8 mouse cellular contexts compared by ENCODE assay signal in genomic region chr7:99534501-99534900, GRCm38 (mm10). TPM values are rescaled to one million over a fixed set of nuclear protein-coding genes. Genes with fewer than 3 reads are reported as not detected.
DNase-seq lines count a peak whose midpoint lies in the region; ATAC-seq and TF ChIP-seq lines count a peak whose summit lies in the region.

No protein-coding gene starts in this region.

- no peak for TF ChIP-seq POLR2A in heart, adult 2 months (IDR thresholded peaks at IDR 0.05; ENCODE audit: insufficient read depth, low read depth, low read length)
- no peak for TF ChIP-seq POLR2A in CH12.LX (IDR thresholded peaks at IDR 0.05; ENCODE audit: low read depth, low read length)

- no peaks in the 10 kb centered on the region for H3K9me3 ChIP-seq in CH12.LX (replicated peaks; ENCODE audit: low read length)
- no peaks in the 10 kb centered on the region for H3K9me3 ChIP-seq in forebrain, embryonic 14.5 days (replicated peaks; ENCODE audit: control insufficient read depth, low read length)
- H3K9me3 ChIP-seq in liver, embryonic 14.5 days (ENCODE audit: control insufficient read depth, low read length): no peaks in the 10 kb centered on the region

- H3K27me3 ChIP-seq in heart, adult 2 months (ENCODE audit: control insufficient read depth, insufficient read depth, low read length): no peaks in the 10 kb centered on the region
- H3K27me3 ChIP-seq in CH12.LX (replicated peaks): no peaks in the 10 kb centered on the region
- H3K27me3 ChIP-seq in forebrain, embryonic 14.5 days (replicated peaks; ENCODE audit: control insufficient read depth, insufficient read depth, low read length): no peaks in the 10 kb centered on the region
- H3K27me3 ChIP-seq in liver, embryonic 14.5 days (ENCODE audit: control insufficient read depth, insufficient read depth, low read length): no peaks in the 10 kb centered on the region

- no peak overlapping the region for H3K4me3 ChIP-seq in heart, adult 2 months
- peak overlapping the region; percentile 6 to 95 (median 62) for H3K4me3 ChIP-seq in CH12.LX (replicated peaks in 1 of 3; ENCODE audit: low read depth in 2 of 3, low read length in 2 of 3, poor library complexity in 1 of 3)
- H3K4me3 ChIP-seq in forebrain, embryonic 14.5 days (ENCODE audit: low read depth, low read length): peak overlapping the region; percentile 66
- no peak overlapping the region; a peak in 1 of 4 replicates for H3K4me3 ChIP-seq in liver, embryonic 14.5 days (ENCODE audit: insufficient read depth in 1 of 2, low read depth in 2 of 2, low read length in 2 of 2)

- H3K4me2 ChIP-seq in CH12.LX (ENCODE audit: insufficient read depth, low read depth, poor library complexity, severe bottlenecking): peak overlapping the region; percentile 88; the same call in 1 of the 2 replicates
- H3K4me2 ChIP-seq in forebrain, embryonic 14.5 days (ENCODE audit: low read length): peak overlapping the region; percentile 88
- peak overlapping the region; percentile 81 for H3K4me2 ChIP-seq in liver, embryonic 14.5 days (ENCODE audit: low read depth)

- in situ Hi-C loops in CH12.LX (cut with MboI; ENCODE audit: low pct_ligation_motif_present, low pct_unique_long_range_greater_than_20kb, low sequenced_read_pairs): no loop called here

- WGBS in heart, adult 2 months: 63% methylated on average over 5 of the region's 5 CpGs
- 37% methylated on average over 5 of the region's 5 CpGs for WGBS in forebrain, embryonic 14.5 days
- WGBS in liver, embryonic 14.5 days (ENCODE audit: insufficient replicate concordance): 42% methylated on average over 5 of the region's 5 CpGs

- H3K4me1 ChIP-seq in heart, adult 2 months (ENCODE audit: control insufficient read depth, insufficient read depth, low read length): peaks cover 12% of the 10 kb centered on the region
- H3K4me1 ChIP-seq in CH12.LX (ENCODE audit: control insufficient read depth in 1 of 2, insufficient read depth in 2 of 2): peaks cover 16 to 67% of the 10 kb centered on the region in 2 experiments
- H3K4me1 ChIP-seq in forebrain, embryonic 14.5 days (ENCODE audit: control insufficient read depth, insufficient read depth, low read length): peaks cover 23% of the 10 kb centered on the region
- peaks cover 67 to 80% of the 10 kb centered on the region in 2 experiments for H3K4me1 ChIP-seq in liver, embryonic 14.5 days (replicated peaks; ENCODE audit: control insufficient read depth in 2 of 2, insufficient read depth in 2 of 2, low read length in 1 of 2)

- dilution Hi-C loops in CH12.LX (cut with MboI; ENCODE audit: extremely low pct_ligation_motif_present, extremely low pct_unique_long_range_greater_than_20kb, low sequenced_read_pairs): no loop called here

- no peaks in the 10 kb centered on the region for H3K79me2 ChIP-seq in heart, adult 2 months (replicated peaks; ENCODE audit: control insufficient read depth, insufficient read depth, low read length)
- no peaks in the 10 kb centered on the region for H3K79me2 ChIP-seq in CH12.LX (replicated peaks; ENCODE audit: control insufficient read depth, extremely low read depth, insufficient read depth, poor library complexity, severe bottlenecking)

- intact Hi-C loops in heart, adult 2 months (cut with DNase I): no loop called here

- DNase-seq in heart, adult 2 months: no peak
- DNase-seq in heart, postnatal 4 days: no peak
- DNase-seq in CH12.LX (ENCODE audit: extremely low read depth): no peak
- DNase-seq in forebrain, embryonic 14.5 days (ENCODE audit: low spot score): no peak
- no peak for DNase-seq in liver, embryonic 14.5 days (ENCODE audit: low read depth in 3 of 3, low spot score in 3 of 3)
- no peak for DNase-seq in right cerebral cortex, postnatal 14 days
- no peak for DNase-seq in layer of hippocampus, postnatal 10 days (ENCODE audit: low spot score in 2 of 2)
- no peak for DNase-seq in kidney, adult 18-20 months

- no peak overlapping the region for H3K9ac ChIP-seq in heart, adult 2 months (ENCODE audit: low read depth, low read length)
- peak overlapping the region; percentile 75; the same call in 1 of the 2 replicates for H3K9ac ChIP-seq in CH12.LX (ENCODE audit: insufficient read depth, low read depth)
- peak overlapping the region; percentile 89 for H3K9ac ChIP-seq in forebrain, embryonic 14.5 days (ENCODE audit: low read length)
- H3K9ac ChIP-seq in liver, embryonic 14.5 days (replicated peaks): peak overlapping the region; percentile 20; the same call in 1 of the 2 replicates

- H3K36me3 ChIP-seq in heart, adult 2 months (ENCODE audit: control insufficient read depth, insufficient read depth, low read length): no peaks in the 10 kb centered on the region
- no peaks in the 10 kb centered on the region for H3K36me3 ChIP-seq in CH12.LX (replicated peaks in 1 of 2; ENCODE audit: control insufficient read depth in 1 of 2, insufficient read depth in 1 of 2, low read length in 1 of 2)
- H3K36me3 ChIP-seq in forebrain, embryonic 14.5 days (ENCODE audit: control insufficient read depth, insufficient read depth, low read length): no peaks in the 10 kb centered on the region
- H3K36me3 ChIP-seq in liver, embryonic 14.5 days (replicated peaks; ENCODE audit: control insufficient read depth, insufficient read depth, low read depth): no peaks in the 10 kb centered on the region; the same call in 1 of the 2 replicates

- no peak for TF ChIP-seq EP300 in heart, adult 2 months (IDR thresholded peaks at IDR 0.05; ENCODE audit: insufficient read depth, low read depth, low read length)
- TF ChIP-seq EP300 in CH12.LX (IDR thresholded peaks at IDR 0.05; ENCODE audit: low read length): no peak
- no peak for TF ChIP-seq EP300 in liver, embryonic 14.5 days (IDR thresholded peaks at IDR 0.05; ENCODE audit: low read depth)

- H3K27ac ChIP-seq in heart, adult 2 months: peak overlapping the region; percentile 91
- 0 out of 2 replicates have a peak overlapping the region, but pooled peaks have one; percentile 19 for H3K27ac ChIP-seq in CH12.LX (ENCODE audit: insufficient read depth, low read depth)
- peak overlapping the region; percentile 88 for H3K27ac ChIP-seq in forebrain, embryonic 14.5 days (ENCODE audit: low read depth, low read length)
- H3K27ac ChIP-seq in liver, embryonic 14.5 days: peak overlapping the region; percentile 87

- TF ChIP-seq CTCF in heart, adult 2 months (IDR thresholded peaks at IDR 0.05): no peak
- TF ChIP-seq CTCF in CH12.LX (conservative IDR thresholded peaks at IDR 0.05 in 1 of 2, IDR thresholded peaks at IDR 0.05 in 1 of 2; ENCODE audit: low read depth in 2 of 2, low read length in 2 of 2): no peak
- no peak for TF ChIP-seq CTCF in liver, embryonic 14.5 days (IDR thresholded peaks at IDR 0.05; ENCODE audit: low read depth)

- no peak for TF ChIP-seq RAD21 in CH12.LX (IDR thresholded peaks at IDR 0.05; ENCODE audit: low read depth, low read length)

- no peak; the same call in none of the 2 replicates for ATAC-seq in forebrain, embryonic 14.5 days
- no peak for ATAC-seq in liver, embryonic 14.5 days (ENCODE audit: insufficient read depth)

TF ChIP-seq in CH12.LX, 34 proteins besides CTCF, POLR2A, EP300 and RAD21:
- TF ChIP-seq IRF4 (IDR thresholded peaks at IDR 0.05; ENCODE audit: low read depth, low read length): no peak
- no peak for TF ChIP-seq USF2 (conservative IDR thresholded peaks at IDR 0.05; ENCODE audit: low read depth, low read length)
- no peak for TF ChIP-seq RCOR1 (conservative IDR thresholded peaks at IDR 0.05; ENCODE audit: low read depth, low read length)
- no peak for TF ChIP-seq MAZ (IDR thresholded peaks at IDR 0.05; ENCODE audit: low read depth, low read length)
- TF ChIP-seq SMC3 (IDR thresholded peaks at IDR 0.05; ENCODE audit: low read depth, low read length): no peak
- no peak for TF ChIP-seq ETS1 (conservative IDR thresholded peaks at IDR 0.05; ENCODE audit: low read depth, low read length)
- TF ChIP-seq E2F4 (IDR thresholded peaks at IDR 0.05; ENCODE audit: insufficient replicate concordance, low read depth, low read length): no peak

RNA-seq across cellular contexts. Expression of gene Arrb1, which starts 0.8 kb away (rescaled TPM):
- total RNA-seq in heart, adult 2 months (2021): 10 to 100 TPM; 15.6 to 22.4 TPM
- 16.1 and 22.5 TPM in 2 replicates for polyA plus RNA-seq in heart, adult 2 months (2012; rRNA removed)
- 10 to 100 TPM; 31.0 to 32.5 TPM for total RNA-seq in heart, postnatal 4 days (2021)
- total RNA-seq in CH12.LX (2012; rRNA removed): 3.8 and 4.2 TPM in 2 replicates
- total RNA-seq in CH12.LX (2014; rRNA removed): 2.4 and 3.3 TPM in 2 replicates
- 5.2 and 6.2 TPM in 2 replicates for polyA plus RNA-seq in CH12.LX (2012; ENCODE audit: insufficient read length, low read depth)
- 6.0 and 6.5 TPM in 2 replicates for polyA plus RNA-seq in forebrain, embryonic 14.5 days (2014; fragmentation: Nextera tagmentation; extraction: Ambion mirVana)
- 234 and 235 TPM in 2 replicates for polyA plus RNA-seq in liver, embryonic 14.5 days (2012; rRNA removed)
- 30.1 and 36.4 TPM in 2 replicates for polyA plus RNA-seq in liver, embryonic 14.5 days (2014; fragmentation: Nextera tagmentation; extraction: Ambion mirVana)
- total RNA-seq in layer of hippocampus, postnatal 10 days (2021): 100 to 1,000 TPM; 150 to 192 TPM

RNA-seq across cellular contexts. Expression of gene Rps3, which starts 51.0 kb away (rescaled TPM):
- 100 to 1,000 TPM; 316 to 361 TPM for total RNA-seq in heart, adult 2 months (2021)
- polyA plus RNA-seq in heart, adult 2 months (2012; rRNA removed): 196 and 320 TPM in 2 replicates
- total RNA-seq in heart, postnatal 4 days (2021): 100 to 1,000 TPM; 440 to 487 TPM
- total RNA-seq in CH12.LX (2012; rRNA removed) (2,320 and 2,484 TPM in 2 replicates), CH12.LX (2014; rRNA removed) (3,699 and 3,874 TPM in 2 replicates)
- 1,738 and 1,898 TPM in 2 replicates for polyA plus RNA-seq in CH12.LX (2012; ENCODE audit: insufficient read length, low read depth)
- 577 and 687 TPM in 2 replicates for polyA plus RNA-seq in forebrain, embryonic 14.5 days (2014; fragmentation: Nextera tagmentation; extraction: Ambion mirVana)
- polyA plus RNA-seq in liver, embryonic 14.5 days (2012; rRNA removed): 697 and 811 TPM in 2 replicates
- 661 and 668 TPM in 2 replicates for polyA plus RNA-seq in liver, embryonic 14.5 days (2014; fragmentation: Nextera tagmentation; extraction: Ambion mirVana)
- total RNA-seq in layer of hippocampus, postnatal 10 days (2021): 100 to 1,000 TPM; 314 to 330 TPM

Comparison
In these comparisons a context has a peak if more than half of its experiments do, and no peak if none do; other contexts are left out.
1. H3K27ac ChIP-seq: peak in every context shown above with its lines; median percentile 91 in heart, adult 2 months; 88 in forebrain, embryonic 14.5 days; 87 in liver, embryonic 14.5 days; 19 in CH12.LX.
2. H3K4me3 ChIP-seq: peak in CH12.LX (3 of 3) and forebrain, embryonic 14.5 days (single experiment); none in heart, adult 2 months (single experiment) and liver, embryonic 14.5 days (0 of 2).
3. RNA of gene Arrb1, which starts 0.8 kb away (total RNA-seq): 150 to 192 TPM in layer of hippocampus, postnatal 10 days; 31.0 to 32.5 TPM in heart, postnatal 4 days, 15.6 to 22.4 TPM in heart, adult 2 months and 2.4 to 4.2 TPM in CH12.LX; every median in the first group is over 4 times any median in the second.
4. RNA of gene Rps3, which starts 51.0 kb away (total RNA-seq): 2,320 to 3,874 TPM in CH12.LX; 440 to 487 TPM in heart, postnatal 4 days, 316 to 361 TPM in heart, adult 2 months and 314 to 330 TPM in layer of hippocampus, postnatal 10 days; every median in the first group is over 4 times any median in the second.
5. Peak in every context shown above with its lines, with median percentiles within 50 percentile points of each other: H3K4me2 ChIP-seq.